Mouse (Mus musculus): ENCODE results near the gene Sds.

Gene Sds

GRCm38 (mm10) chr5:120440733-120441132 is 35.6 kb upstream of the Sds start:
- peak; percentile 77 for DNase-seq (ENCODE audit: low spot score)

- no peak for DNase-seq (ENCODE audit: low spot score)
Observed at GRCm38 (mm10) chr5:120447305-120447704, 29.0 kb upstream of the Sds start.

GRCm38 (mm10) chr5:120454756-120455337 is 21.5 kb upstream of the Sds start:
- DNase-seq (ENCODE audit: low spot score): no peak

GRCm38 (mm10) chr5:120456253-120456652 is 20.1 kb upstream of the Sds start:
- no peak for DNase-seq (ENCODE audit: low spot score)

DNA sequence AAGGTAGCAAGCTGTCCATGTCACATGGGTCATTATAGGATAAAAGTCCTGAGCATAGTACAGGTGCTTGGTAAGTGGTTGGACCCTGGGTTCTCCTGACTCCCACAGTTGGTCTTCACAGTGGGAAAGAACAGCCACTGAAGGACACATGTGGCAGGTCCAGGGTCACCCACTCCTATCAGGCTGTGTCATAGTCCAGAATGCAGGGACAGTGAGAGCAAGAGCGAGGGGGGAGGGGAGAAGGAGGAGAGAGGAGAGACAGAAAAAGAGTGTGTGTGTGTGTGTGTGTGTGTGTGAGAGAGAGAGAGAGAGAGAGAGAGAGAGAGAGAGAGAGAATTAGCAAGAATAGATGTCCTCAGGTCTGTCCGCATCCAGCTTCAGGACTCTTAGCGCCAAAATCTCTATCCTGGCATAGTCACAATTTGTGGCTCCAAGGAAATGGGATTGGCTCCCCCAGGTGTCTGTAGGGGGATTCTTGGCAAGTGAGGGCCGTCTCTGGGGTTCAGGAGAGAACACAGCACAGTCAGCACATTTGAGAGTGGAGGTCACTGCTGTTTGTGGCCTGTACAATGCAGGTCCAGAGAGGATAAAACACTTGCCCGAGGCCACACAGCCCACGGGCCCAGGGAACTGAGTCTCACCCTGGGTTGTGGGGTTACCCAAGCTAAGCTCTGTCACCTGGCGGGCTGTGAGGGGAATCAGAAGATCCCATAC is 19.3 kb upstream of the Sds start:
- no peak for DNase-seq (ENCODE audit: low spot score)

DNA sequence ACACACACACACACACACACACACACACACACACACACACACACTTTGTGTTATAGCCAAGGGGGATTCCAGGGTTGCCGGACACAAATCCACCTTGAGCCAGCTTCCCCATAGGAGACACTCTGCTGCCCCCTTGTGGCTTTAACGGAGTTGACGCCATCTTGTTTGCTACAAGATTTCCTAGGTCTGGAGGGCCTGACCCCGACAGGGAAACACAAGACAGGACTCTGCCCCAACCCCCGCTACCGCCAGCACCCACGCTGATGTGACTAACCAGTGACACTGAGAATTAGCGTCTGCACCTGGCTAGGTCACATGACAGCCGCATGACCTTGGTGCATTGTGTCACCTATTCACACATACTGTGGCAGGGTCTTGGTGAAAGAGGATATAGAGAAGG is 18.7 kb upstream of the Sds start:
- DNase-seq (ENCODE audit: low spot score): peak; percentile 35

GRCm38 (mm10) chr5:120459133-120459532 is 17.2 kb upstream of the Sds start:
- DNase-seq (ENCODE audit: low spot score): no peak

DNA sequence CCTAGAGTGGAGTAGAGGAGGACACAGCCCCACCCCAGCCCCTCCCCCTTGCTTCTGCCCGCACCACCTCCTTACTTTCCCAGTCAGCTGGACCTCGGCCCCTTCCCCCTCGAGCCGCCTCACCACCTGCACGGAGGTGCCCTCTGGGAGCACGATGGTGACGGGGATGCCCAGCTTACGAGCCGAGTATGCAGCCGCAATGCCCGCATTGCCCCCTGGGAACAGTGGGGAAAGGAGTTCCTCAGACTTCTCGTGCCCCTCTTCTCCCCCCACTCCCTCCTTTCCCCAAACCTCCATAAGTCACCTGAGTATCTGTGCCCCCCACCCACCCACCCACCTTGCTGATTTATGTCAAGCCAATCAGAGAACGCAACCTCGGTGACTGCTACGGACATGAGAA is 14.4 kb upstream of the Sds start:
- no peak for DNase-seq (ENCODE audit: low spot score)

- no peak for DNase-seq (ENCODE audit: low spot score)
Observed at GRCm38 (mm10) chr5:120464321-120464720, 12.0 kb upstream of the Sds start.

DNA sequence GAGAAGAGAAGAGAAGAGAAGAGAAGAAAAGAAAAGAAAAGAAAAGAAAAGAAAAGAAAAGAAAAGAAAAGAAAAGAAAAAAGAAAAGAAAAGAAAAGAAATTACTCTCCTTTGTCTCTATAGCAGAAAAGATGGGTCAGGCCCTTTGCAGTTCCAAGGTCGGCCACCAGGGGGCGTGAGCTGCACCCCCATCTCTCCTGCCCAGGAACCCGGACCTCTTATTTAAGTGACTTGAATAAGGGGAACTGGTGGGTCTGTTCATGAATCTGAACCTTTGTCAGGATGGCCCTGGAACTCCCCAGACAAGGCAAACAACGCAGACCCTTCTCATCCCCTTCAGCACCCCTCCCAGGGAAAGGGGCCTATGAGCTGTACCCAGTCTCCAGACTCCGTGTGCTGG is 11.3 kb upstream of the Sds start:
- no peak for DNase-seq (ENCODE audit: low spot score)

GRCm38 (mm10) chr5:120465860-120466259 is 10.5 kb upstream of the Sds start:
- DNase-seq (ENCODE audit: low spot score): no peak

- DNase-seq (ENCODE audit: low spot score): no peak
Observed at GRCm38 (mm10) chr5:120467026-120467425, 9.3 kb upstream of the Sds start.

DNA sequence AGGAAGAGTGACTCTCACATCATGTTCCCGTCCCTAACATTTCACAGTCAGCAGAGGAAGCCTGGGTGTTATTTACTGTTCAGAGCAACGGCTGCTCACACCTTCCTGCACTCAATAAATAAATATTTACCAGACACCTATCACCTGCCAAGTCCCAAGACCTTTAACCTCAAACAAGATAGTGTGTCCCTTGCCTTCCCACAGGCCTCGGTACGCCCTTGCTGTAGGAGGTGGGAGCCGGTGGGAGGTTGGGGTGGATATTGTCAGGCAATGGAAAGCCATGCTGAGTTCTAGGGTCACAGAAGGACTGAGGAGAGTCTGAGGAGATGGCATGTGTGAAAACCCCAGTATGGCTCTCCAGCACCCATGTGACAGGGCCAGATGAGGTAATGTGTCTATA is 8.0 kb upstream of the Sds start:
- DNase-seq (ENCODE audit: low spot score): no peak

GRCm38 (mm10) chr5:120468830-120469229 is 7.5 kb upstream of the Sds start:
- no peak for DNase-seq (ENCODE audit: low spot score)

- DNase-seq (ENCODE audit: low spot score): no peak
Observed at GRCm38 (mm10) chr5:120471538-120471937, 4.8 kb upstream of the Sds start.

GRCm38 (mm10) chr5:120472770-120473169 is 3.6 kb upstream of the Sds start, which contains the start of gene Sdsl:
Gene Sdsl, minus strand, starts transcription at chr5:120472810.
- DNase-seq (ENCODE audit: low spot score): no peak

GRCm38 (mm10) chr5:120473361-120473760 is 3.0 kb upstream of the Sds start:
- no peak for DNase-seq (ENCODE audit: low spot score)

- DNase-seq (ENCODE audit: low spot score): no peak
Observed at GRCm38 (mm10) chr5:120475861-120476260, 465 bp upstream of the Sds start.

DNA sequence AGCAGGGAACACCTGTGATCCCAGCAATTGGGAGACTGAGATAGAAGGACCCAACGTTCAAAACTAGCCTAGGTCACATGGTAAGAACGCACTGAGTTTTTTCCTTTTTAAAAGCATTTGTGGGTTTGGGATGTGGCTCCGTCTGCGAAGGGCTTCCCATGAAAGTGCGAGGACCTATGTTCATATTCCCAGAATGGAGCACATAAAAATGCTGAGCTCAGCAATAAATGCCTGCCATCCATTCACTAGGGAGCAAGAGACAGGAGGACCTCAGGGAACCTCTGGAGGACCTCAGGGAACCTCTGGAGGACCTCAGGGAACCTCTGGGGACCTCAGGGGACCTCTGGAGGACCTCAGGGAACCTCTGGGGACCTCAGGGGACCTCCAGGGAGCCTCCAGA is 1.7 kb downstream of the Sds start:
- no peak for DNase-seq (ENCODE audit: low spot score)

GRCm38 (mm10) chr5:120479538-120479937 is 3.2 kb downstream of the Sds start:
- DNase-seq (ENCODE audit: low spot score): no peak

DNA sequence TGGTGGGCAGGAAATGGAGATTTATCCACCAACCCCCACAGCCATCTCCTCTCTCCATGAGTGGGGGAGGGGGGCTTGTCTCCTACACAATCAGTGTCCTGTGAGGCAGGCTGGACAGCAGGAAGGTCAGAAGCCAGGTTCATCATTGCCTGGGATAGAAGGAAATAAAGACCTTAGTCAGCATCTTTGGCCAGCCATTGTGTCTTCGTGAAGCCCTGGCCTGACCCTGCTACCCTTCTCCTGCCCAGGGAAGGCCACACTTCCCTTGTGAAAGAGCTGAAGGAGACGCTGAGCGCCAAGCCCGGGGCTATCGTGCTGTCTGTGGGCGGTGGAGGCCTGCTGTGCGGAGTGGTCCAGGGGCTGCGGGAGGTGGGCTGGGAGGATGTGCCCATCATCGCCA is 4.9 kb downstream of the Sds start:
- no peak for DNase-seq (ENCODE audit: low spot score)

- DNase-seq (ENCODE audit: low spot score): no peak
Observed at GRCm38 (mm10) chr5:120483399-120483798, 7.1 kb downstream of the Sds start.

GRCm38 (mm10) chr5:120487844-120488243 is 11.5 kb downstream of the Sds start:
- no peak for DNase-seq (ENCODE audit: low spot score)

DNA sequence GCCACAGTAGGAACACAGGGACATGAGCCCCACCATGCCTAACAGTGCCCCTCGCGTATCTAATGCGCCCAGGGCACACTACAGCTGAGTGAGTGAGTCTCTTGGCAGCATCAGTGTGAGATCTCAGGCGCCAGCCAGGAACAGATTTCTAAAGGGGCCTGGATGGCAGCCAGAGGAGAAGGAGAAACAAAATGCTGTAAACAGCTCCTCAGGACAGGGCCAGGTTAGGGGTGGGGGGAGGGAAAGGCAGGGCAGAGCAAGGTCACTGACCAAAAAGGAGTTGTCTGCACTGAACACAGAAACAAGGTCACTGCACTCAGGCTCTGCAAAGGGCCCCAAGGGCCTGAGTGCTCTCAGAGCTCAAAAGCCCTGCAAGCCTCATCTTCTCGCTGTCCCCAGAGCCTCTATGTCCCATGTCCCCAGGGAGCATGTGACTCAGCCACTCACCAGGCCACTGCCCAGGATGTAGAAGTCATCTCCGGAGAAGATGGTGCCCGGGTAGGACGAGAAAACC is 14.4 kb downstream of the Sds start:
- no peak for DNase-seq (ENCODE audit: low spot score)

Data from ovary, postnatal 10 days (tissue).